Mouse (Mus musculus): ENCODE results near the gene Pacs1.

The Pacs1 gene

GRCm38 (mm10) chr19:5272801-5273733 is at the start of gene Pacs1:
TSS of gene Pacs1 (minus strand) at chr19:5273119.
- peak; percentile 91 to 93 for DNase-seq (ENCODE audit: low spot score in 2 of 2)

GRCm38 (mm10) chr19:5313189-5313588 is 40.3 kb upstream of the Pacs1 start:
- no peak for DNase-seq (ENCODE audit: low spot score in 2 of 2)

GRCm38 (mm10) chr19:5309025-5309424 is 36.1 kb upstream of the Pacs1 start:
- DNase-seq (ENCODE audit: low spot score in 2 of 2) = no peak

- DNase-seq (ENCODE audit: low spot score in 2 of 2) = no peak
Measured at GRCm38 (mm10) chr19:5306968-5307734, 34.2 kb upstream of the Pacs1 start.

- no peak for DNase-seq (ENCODE audit: low spot score in 2 of 2)
Measured at GRCm38 (mm10) chr19:5306279-5306678, 33.4 kb upstream of the Pacs1 start.

- DNase-seq (ENCODE audit: low spot score in 2 of 2) = peak in 1 of 2 experiments; percentile 64
Measured at GRCm38 (mm10) chr19:5302455-5302854, 29.5 kb upstream of the Pacs1 start.

- no peak for DNase-seq (ENCODE audit: low spot score in 2 of 2)
Measured at GRCm38 (mm10) chr19:5300588-5300987, 27.7 kb upstream of the Pacs1 start.

- DNase-seq (ENCODE audit: low spot score in 2 of 2) = peak; percentile 71 to 75
Measured at GRCm38 (mm10) chr19:5297903-5298800, 25.2 kb upstream of the Pacs1 start, which contains the start of gene Gal3st3. TSS of gene Gal3st3 (plus strand) at chr19:5298331.

- DNase-seq (ENCODE audit: low spot score in 2 of 2) = peak in 1 of 2 experiments; percentile 79
Measured at GRCm38 (mm10) chr19:5296630-5297029, 23.7 kb upstream of the Pacs1 start.

GRCm38 (mm10) chr19:5295736-5296075 is 22.8 kb upstream of the Pacs1 start:
- DNase-seq (ENCODE audit: low spot score in 2 of 2) = no peak

GRCm38 (mm10) chr19:5294972-5295735 is 22.2 kb upstream of the Pacs1 start, which contains the start of gene Sf3b2:
TSS of gene Sf3b2 (minus strand) at chr19:5295455.
- DNase-seq (ENCODE audit: low spot score in 2 of 2) = peak; percentile 99 to 100

GRCm38 (mm10) chr19:5278381-5278780 is 5.5 kb upstream of the Pacs1 start:
- DNase-seq (ENCODE audit: low spot score in 2 of 2) = no peak

- no peak for DNase-seq (ENCODE audit: low spot score in 2 of 2)
Measured at GRCm38 (mm10) chr19:5277140-5277539, 4.2 kb upstream of the Pacs1 start.

- DNase-seq (ENCODE audit: low spot score in 2 of 2) = no peak
Measured at GRCm38 (mm10) chr19:5276531-5276930, 3.6 kb upstream of the Pacs1 start.

GRCm38 (mm10) chr19:5275736-5276135 is 2.8 kb upstream of the Pacs1 start:
- no peak for DNase-seq (ENCODE audit: low spot score in 2 of 2)

- DNase-seq (ENCODE audit: low spot score in 2 of 2) = no peak
Measured at GRCm38 (mm10) chr19:5274641-5275040, 1.7 kb upstream of the Pacs1 start.

- DNase-seq (ENCODE audit: low spot score in 2 of 2) = no peak
Measured at GRCm38 (mm10) chr19:5273916-5274315, 997 bp upstream of the Pacs1 start.

GRCm38 (mm10) chr19:5272326-5272795 is 558 bp downstream of the Pacs1 start:
- DNase-seq (ENCODE audit: low spot score in 2 of 2) = peak; percentile 61 to 62

- no peak for DNase-seq (ENCODE audit: low spot score in 2 of 2)
Measured at GRCm38 (mm10) chr19:5271430-5271829, 1.5 kb downstream of the Pacs1 start.

GRCm38 (mm10) chr19:5269392-5269791 is 3.5 kb downstream of the Pacs1 start:
- DNase-seq (ENCODE audit: low spot score in 2 of 2) = no peak

GRCm38 (mm10) chr19:5268875-5269274 is 4.0 kb downstream of the Pacs1 start:
- DNase-seq (ENCODE audit: low spot score in 2 of 2) = no peak
